Mouse (Mus musculus) fibroblast of lung, adult 2 months (primary cell): ENCODE data around the gene Tbc1d14.

Source experiments
- DNase-seq: peaks from one replicate; pipeline ENCODE4 v3.0.0-alpha.2; 2011; ENCODE audit warnings: low read depth

Tbc1d14 gene

DNA sequence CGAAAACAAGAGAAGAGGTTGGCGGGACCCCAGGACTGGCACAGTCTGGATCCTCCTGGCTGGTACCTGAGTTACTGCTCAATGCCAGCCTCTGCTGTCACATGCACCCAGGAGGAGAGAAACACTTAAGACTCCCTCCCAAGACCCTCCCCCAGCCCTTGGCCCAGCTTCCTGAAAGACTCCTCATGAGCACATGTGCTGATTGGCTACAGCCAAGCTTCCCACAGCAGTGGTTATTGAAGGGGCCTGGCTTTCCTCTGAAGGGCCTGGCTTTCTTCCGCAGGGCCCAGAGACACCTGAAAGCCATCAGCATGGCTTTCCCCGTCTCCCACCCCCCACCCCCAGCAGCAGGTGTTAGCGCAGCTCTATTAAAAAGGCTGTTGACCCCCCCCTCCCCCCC lies at the start of gene Tbc1d14:
Gene Tbc1d14, minus strand, starts transcription at position 101 of the 400 bp plus-strand sequence.
- no peak for DNase-seq

- no peak for DNase-seq
These were observed 32.5 kb upstream of the Tbc1d14 start for GRCm38 (mm10) chr5:36625612-36626011.

DNA sequence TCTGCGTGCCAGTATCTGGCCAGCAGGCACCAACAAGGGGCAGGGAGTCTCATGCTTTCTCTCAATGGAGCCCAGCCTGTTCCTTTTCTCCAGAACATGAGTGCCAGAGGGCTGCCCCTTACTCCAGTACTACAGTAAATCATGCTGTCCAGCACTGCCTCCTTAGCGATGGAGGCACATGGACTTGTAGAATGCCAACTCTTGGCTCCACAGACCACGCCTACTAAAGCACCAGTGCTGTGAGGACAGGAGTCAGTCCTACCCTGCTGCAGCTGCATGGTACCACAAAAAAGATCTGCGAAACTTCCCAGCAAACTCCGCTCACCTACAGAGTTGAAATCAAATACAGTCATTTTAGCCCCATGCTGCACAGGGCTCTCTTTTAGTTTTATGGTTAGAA lies 30.6 kb upstream of the Tbc1d14 start:
- DNase-seq: no peak

DNA sequence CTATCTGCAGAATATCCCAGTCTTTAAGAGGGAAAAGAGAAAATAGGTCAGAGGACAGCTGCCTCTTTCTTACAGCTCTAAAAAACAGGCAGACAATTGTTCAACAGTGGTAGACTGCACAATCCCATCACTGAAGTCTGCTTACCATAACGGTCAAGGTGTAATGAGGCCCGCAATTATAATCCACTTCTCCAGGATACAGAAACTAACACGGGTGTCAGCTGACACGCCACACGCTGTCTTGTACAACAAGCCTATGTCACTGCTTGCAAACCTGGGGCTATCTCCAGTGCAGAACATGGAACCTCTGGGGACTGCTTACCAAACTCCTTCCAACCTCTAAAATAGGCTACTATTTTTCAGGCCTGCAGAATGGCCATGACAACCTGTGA lies 28.0 kb upstream of the Tbc1d14 start:
- DNase-seq: no peak

- DNase-seq: no peak
These were observed 27.5 kb upstream of the Tbc1d14 start for GRCm38 (mm10) chr5:36620409-36621057.

- no peak for DNase-seq
These were observed 25.8 kb upstream of the Tbc1d14 start for GRCm38 (mm10) chr5:36618890-36619289.

- DNase-seq: no peak
These were observed 25.3 kb upstream of the Tbc1d14 start for GRCm38 (mm10) chr5:36618356-36618755.

DNA sequence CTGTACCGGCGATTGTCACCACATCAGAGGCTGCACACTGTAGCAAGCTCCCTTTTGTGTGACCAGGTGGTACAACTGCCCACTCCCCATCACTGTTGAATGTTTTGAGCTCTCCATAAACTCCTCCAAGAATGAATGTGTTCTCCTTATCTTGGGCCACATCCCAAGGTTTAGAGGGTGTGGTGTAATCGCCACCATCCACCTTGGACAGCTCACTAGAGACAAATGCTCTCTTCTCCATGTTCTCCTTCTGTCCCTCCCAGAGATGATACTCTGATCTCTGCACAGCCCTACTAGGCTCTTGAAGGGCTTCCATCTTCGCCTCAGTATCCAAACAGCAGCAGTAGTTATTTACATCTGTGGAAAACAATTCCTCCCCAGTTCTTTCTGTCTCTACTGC lies 21.0 kb upstream of the Tbc1d14 start:
- DNase-seq: no peak

- no peak for DNase-seq
These were observed 15.9 kb upstream of the Tbc1d14 start for GRCm38 (mm10) chr5:36608939-36609499.

GRCm38 (mm10) chr5:36603031-36603430 lies 10.0 kb upstream of the Tbc1d14 start:
- DNase-seq: no peak

- no peak for DNase-seq
These were observed 9.0 kb upstream of the Tbc1d14 start for GRCm38 (mm10) chr5:36602028-36602427.

- no peak for DNase-seq
These were observed 8.4 kb upstream of the Tbc1d14 start for GRCm38 (mm10) chr5:36601492-36601891.

DNA sequence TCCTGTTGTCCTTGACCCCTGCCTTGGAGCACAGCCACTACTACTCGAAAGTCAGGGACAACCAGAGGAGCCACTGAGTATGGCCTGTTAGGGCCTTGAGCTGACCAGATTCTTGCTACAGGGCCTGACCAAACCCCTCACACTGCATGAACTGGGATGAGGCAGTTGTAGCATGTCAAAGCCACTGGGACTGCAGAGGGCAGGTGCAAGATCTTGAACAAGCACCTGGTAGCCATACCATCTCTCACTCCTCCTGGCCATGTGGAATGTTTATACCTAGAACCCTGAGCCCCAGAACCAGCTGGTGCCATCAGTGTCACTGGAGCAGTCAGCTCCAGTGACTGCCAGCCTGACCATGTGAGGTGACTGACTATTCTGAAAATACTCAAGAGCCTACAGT lies 5.8 kb upstream of the Tbc1d14 start:
- DNase-seq: no peak

GRCm38 (mm10) chr5:36597653-36598052 lies 4.6 kb upstream of the Tbc1d14 start:
- DNase-seq: no peak

DNA sequence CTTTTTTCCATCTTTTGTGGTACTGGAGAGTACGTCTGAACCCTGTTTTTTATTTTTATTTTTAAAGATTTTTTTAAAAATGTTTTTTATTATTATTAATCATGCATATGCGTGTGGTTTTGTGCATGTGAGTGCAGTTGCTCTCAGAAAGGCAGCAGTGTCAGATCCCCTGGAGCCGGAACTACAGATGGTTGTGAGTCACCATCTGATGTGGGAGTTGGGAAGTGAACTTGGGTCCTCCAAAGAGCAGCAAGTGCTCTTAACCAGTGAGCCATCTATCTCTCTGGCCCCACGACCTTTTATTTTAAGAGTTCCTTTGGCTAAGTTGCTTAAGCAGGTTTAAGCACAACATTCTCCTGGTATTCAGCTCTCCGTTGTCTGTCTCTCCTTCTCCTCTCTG lies 3.1 kb upstream of the Tbc1d14 start:
- no peak for DNase-seq

DNA sequence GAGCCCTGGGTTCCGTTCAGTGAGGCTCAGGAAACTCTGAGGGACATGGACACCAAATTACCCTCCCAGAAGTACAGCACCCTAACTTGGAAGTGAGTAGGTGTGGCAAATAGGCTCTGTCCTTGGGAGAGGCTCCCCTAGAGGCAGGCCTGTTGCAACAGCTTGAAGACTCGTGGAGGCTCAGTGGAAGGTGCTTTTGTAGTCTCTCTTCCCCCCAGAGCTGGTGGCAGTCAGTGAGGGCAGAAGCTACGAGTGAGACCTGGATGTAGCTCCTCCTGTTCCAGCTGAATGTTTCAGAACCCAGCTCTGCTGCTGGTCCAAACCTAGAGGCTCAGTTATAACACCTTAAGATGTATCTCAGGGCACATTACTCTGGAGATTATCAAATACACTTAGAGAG lies 2.0 kb upstream of the Tbc1d14 start:
- DNase-seq: no peak

DNA sequence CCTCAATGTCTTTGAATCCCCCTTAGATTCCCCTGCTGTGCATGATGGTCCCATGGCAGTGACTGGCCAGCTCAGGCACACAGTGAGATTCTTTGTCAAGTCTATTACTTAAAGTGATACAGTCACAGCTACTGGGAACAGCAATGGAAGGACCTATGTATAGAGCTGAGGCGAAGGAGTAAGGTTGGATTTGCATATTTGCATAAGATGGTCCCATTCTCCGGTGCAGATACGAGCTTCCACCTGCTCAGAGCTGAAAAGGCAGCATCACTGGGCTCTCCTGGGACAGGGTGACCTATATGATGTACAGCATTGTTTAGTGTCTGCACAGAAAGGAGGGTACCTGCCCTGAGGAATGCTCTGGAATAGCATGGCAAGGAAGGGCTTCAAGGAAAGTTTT lies 1.3 kb upstream of the Tbc1d14 start:
- DNase-seq: no peak

DNA sequence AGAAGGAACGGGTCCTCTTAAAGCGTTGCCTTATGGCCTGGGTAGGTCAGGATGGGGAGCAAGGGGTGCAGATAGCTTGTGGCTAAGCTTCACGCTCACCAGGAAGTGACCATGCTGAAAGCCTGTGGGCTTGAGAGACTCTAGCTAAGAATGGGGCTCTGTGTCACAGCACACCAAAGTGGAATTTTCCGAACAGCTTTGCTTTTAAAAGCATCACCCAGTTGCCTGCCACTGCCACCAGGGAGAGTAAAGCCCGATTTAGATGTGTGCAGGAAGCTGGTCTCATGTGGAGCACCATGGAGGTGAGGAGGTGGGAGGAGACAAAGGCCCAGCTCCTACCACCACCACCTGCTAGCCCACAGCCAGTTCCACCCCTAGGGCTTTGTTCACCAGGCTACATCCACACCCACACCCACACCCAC lies 2.6 kb downstream of the Tbc1d14 start:
- DNase-seq: no peak

DNA sequence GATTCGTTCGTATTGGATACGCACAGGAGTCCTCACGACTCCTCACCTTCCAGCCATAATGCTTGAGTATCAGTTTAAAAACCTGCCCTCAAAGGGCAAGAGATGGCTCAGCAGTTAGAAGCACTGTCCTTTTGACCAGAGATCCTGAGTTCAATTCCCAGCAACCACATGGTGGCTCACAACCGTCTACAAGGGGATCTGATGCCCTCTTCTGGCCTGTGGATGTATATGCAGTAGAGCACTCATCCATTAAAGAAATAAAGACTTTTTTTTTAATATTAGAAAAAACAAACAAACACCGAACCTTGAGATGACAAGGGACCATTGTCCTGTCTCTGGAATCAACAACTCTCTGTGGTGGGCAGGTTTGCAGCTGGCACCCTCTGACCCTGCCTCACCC lies 8.8 kb downstream of the Tbc1d14 start:
- DNase-seq: no peak

- peak; percentile 98 for DNase-seq
These were observed 11.0 kb downstream of the Tbc1d14 start for GRCm38 (mm10) chr5:36581924-36582642.

- no peak for DNase-seq
These were observed 11.7 kb downstream of the Tbc1d14 start for GRCm38 (mm10) chr5:36581259-36581923.

GRCm38 (mm10) chr5:36579967-36580366 lies 13.1 kb downstream of the Tbc1d14 start:
- no peak for DNase-seq

GRCm38 (mm10) chr5:36578982-36579381 lies 14.1 kb downstream of the Tbc1d14 start:
- DNase-seq: no peak
